Mouse (Mus musculus) brown adipose tissue, adult 24 weeks (tissue): Measurements from ENCODE around the gene Cblc. TPM values are rescaled to one million over a fixed set of nuclear protein-coding genes. Genes with fewer than 3 reads are reported as not detected.

Experiments
- H3K27ac ChIP-seq: fragments of 200-500 bp; replicated peaks from 2 replicates; pipeline ENCODE4 v1.5.1; 2012; ENCODE audit warnings: low read depth, mild to moderate bottlenecking, low read length
- H3K4me1 ChIP-seq: fragments of 200-500 bp; 2 replicates; pipeline ENCODE4 v1.6.1; 2012; ENCODE audit warnings: low read length, mixed read lengths; ENCODE audit not compliant: control insufficient read depth, insufficient read depth, insufficient read length
- H3K4me3 ChIP-seq: fragments of 200-500 bp; 2 replicates; pipeline ENCODE4 v1.5.1; 2012; ENCODE audit warnings: low read depth, mild to moderate bottlenecking, low read length, moderate library complexity; ENCODE audit not compliant: insufficient read depth
- polyA plus RNA-seq: library from polyadenylated mRNA; stranded (reverse); fragments of >200 nt; gene quantifications from 2 replicates; pipeline ENCODE4 v1.2.4, GENCODE M21; 2012; ENCODE audit not compliant: missing spikeins, insufficient read depth, insufficient read length

Gene Cblc
- polyA plus RNA-seq, 1 experiment: 1.6 TPM

- H3K4me3 ChIP-seq: no peak overlapping the region
- H3K27ac ChIP-seq: no peak overlapping the region
- peaks cover 28% of the 10 kb centered on the region for H3K4me1 ChIP-seq
Observed at GRCm38 (mm10) chr7:19742468-19742867, 54.1 kb downstream of the Cblc start.

- H3K27ac ChIP-seq: peak overlapping the region; percentile 34; the same call in 1 of the 2 replicates
- H3K4me3 ChIP-seq: no peak overlapping the region
- H3K4me1 ChIP-seq: peaks cover 25% of the 10 kb centered on the region
Observed at GRCm38 (mm10) chr7:19741329-19742031, 55.1 kb downstream of the Cblc start.

- H3K4me1 ChIP-seq: peaks cover 24% of the 10 kb centered on the region
- H3K27ac ChIP-seq: no peak overlapping the region
- no peak overlapping the region for H3K4me3 ChIP-seq
Observed at GRCm38 (mm10) chr7:19740269-19740668, 56.3 kb downstream of the Cblc start.

GRCm38 (mm10) chr7:19738771-19739170, 57.8 kb downstream of the Cblc start:
- H3K4me3 ChIP-seq: no peak overlapping the region
- peaks cover 22% of the 10 kb centered on the region for H3K4me1 ChIP-seq
- H3K27ac ChIP-seq: no peak overlapping the region

- H3K4me3 ChIP-seq: no peak overlapping the region
- H3K4me1 ChIP-seq: peaks cover 8% of the 10 kb centered on the region
- peak overlapping the region; percentile 41; the same call in 1 of the 2 replicates for H3K27ac ChIP-seq
Observed at GRCm38 (mm10) chr7:19736389-19737057, 60.1 kb downstream of the Cblc start.

- peaks cover 5% of the 10 kb centered on the region for H3K4me1 ChIP-seq
- H3K27ac ChIP-seq: peak overlapping the region; percentile 85
- no peak overlapping the region for H3K4me3 ChIP-seq
Observed at GRCm38 (mm10) chr7:19734178-19734666, 62.4 kb downstream of the Cblc start.

Other genes with a start within 250 kb of the Cblc start
- gene Ppp1r37, start 233.7 kb downstream of the Cblc start, polyA plus RNA-seq: 35.9 and 48.9 TPM in 2 replicates
- gene Zfp296, start 219.5 kb downstream of the Cblc start, polyA plus RNA-seq: 0.67 and 0.75 TPM in 2 replicates
- gene Gemin7, start 219.2 kb downstream of the Cblc start, polyA plus RNA-seq: 44.2 and 47.4 TPM in 2 replicates
- gene Clasrp, start 192.3 kb downstream of the Cblc start, polyA plus RNA-seq: 9.6 and 17.9 TPM in 2 replicates
- gene Relb, start 167.4 kb downstream of the Cblc start, polyA plus RNA-seq: 7.1 and 10.5 TPM in 2 replicates
- 72.2 and 77.2 TPM in 2 replicates for gene Clptm1, start 131.8 kb downstream of the Cblc start, polyA plus RNA-seq
- 1.7 TPM in 1 of 2 replicates, not detected in the other for gene Apoc2, start 118.9 kb downstream of the Cblc start, polyA plus RNA-seq
- gene Gm44805, start 115.4 kb downstream of the Cblc start, polyA plus RNA-seq: not detected in 2 replicates
- gene Apoc4, start 115.3 kb downstream of the Cblc start, polyA plus RNA-seq: not detected in 2 replicates
- 1,406 and 1,867 TPM in 2 replicates for gene Apoc1, start 104.1 kb downstream of the Cblc start, polyA plus RNA-seq
- gene Apoe, start 97.6 kb downstream of the Cblc start, polyA plus RNA-seq: 777 and 1,675 TPM in 2 replicates
- 64.2 and 86.3 TPM in 2 replicates for gene Tomm40, start 81.4 kb downstream of the Cblc start, polyA plus RNA-seq
- 36.0 and 38.3 TPM in 2 replicates for gene Nectin2, start 46.3 kb downstream of the Cblc start, polyA plus RNA-seq
- 7.6 and 20.8 TPM in 2 replicates for gene Bcam, start 25.8 kb downstream of the Cblc start, polyA plus RNA-seq
- 14.7 and 24.3 TPM in 2 replicates for gene Bcl3, start 26.0 kb upstream of the Cblc start, polyA plus RNA-seq
- gene Gm19345, start 55.2 kb upstream of the Cblc start, polyA plus RNA-seq: not detected in 2 replicates
- not detected in 2 replicates for gene Ceacam16, start 64.5 kb upstream of the Cblc start, polyA plus RNA-seq
- not detected in 2 replicates for gene Ceacam19, start 91.2 kb upstream of the Cblc start, polyA plus RNA-seq
- gene Pvr, start 124.4 kb upstream of the Cblc start, polyA plus RNA-seq: 7.3 and 9.2 TPM in 2 replicates
- not detected in 2 replicates for gene Igsf23, start 153.9 kb upstream of the Cblc start, polyA plus RNA-seq
- gene Ceacam20, start 168.6 kb upstream of the Cblc start, polyA plus RNA-seq: not detected in 2 replicates
- not detected in 2 replicates for gene Nlrp9b, start 194.7 kb upstream of the Cblc start, polyA plus RNA-seq